ENCODE assay signal across 9 mouse cellular contexts in the genomic region with DNA sequence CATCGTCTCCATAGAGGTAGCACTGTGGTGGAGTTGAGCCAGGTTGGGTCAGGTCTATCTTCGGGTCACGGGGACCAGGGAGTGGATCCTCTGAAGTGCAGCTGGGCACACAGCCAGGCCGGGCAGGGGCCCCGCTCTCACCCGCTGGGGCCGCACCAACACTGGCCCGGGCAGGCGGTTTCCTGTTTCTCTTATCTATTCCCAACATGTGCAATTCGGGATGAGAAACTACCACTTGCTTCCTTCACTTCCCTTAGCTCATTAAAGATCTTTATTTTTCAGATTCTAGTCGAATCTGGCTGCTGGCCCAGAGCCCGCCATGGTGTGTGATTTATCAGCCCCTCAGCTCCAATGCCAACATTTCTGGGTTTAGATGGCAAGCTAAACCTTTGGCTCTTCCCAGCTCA. TPM values are rescaled to one million over a fixed set of nuclear protein-coding genes. Genes with fewer than 3 reads are reported as not detected.
DNase-seq lines count a peak whose midpoint lies in the region; ATAC-seq and TF ChIP-seq lines count a peak whose summit lies in the region.
"Had no signal": no experiment of that assay in that cellular context is flagged by ENCODE, and none has a peak within 500 bp of the region (broad histone marks: within the 10 kb centered on the region; RNA-seq: fewer than 3 reads in every experiment).

No protein-coding gene starts in this region.

- no peaks in the 10 kb centered on the region for H3K9me3 ChIP-seq in kidney, postnatal 0 days (replicated peaks; ENCODE audit: low read length)
- no peaks in the 10 kb centered on the region for H3K9me3 ChIP-seq in megakaryocyte, embryonic 14.5 days

- no peak for TF ChIP-seq CTCF in kidney, postnatal 0 days (IDR thresholded peaks at IDR 0.05; ENCODE audit: low read depth)

- WGBS in kidney, postnatal 0 days = 57% methylated on average over 12 of the region's 12 CpGs

- intact Hi-C loops in gastrocnemius, postnatal 14 days (cut with DNase I; ENCODE audit: low total_unique reads) = no loop called here

- peak; percentile 13 for DNase-seq in gastrocnemius, postnatal 14 days
- no peak for DNase-seq in gastrocnemius, postnatal 25 days
- peak; percentile 5 to 9 for DNase-seq in heart, adult 9 months (ENCODE audit: low spot score in 2 of 2)
- DNase-seq in kidney, postnatal 0 days (ENCODE audit: low spot score) = peak; percentile 49
- no peak for DNase-seq in frontal cortex, postnatal 36 days (ENCODE audit: low spot score in 2 of 2)
- no peak for DNase-seq in frontal cortex, postnatal 14 days (ENCODE audit: low spot score in 2 of 2)
- DNase-seq: midbrain, embryonic 14.5 days had no signal

- ATAC-seq in kidney, postnatal 0 days (replicated peaks; ENCODE audit: low FRiP score, low read depth) = no peak; the same call in 1 of the 2 replicates
- no peak for ATAC-seq in inflammation-experienced regulatory T-cells, adult 6 months

- no peaks in the 10 kb centered on the region for H3K4me1 ChIP-seq in kidney, postnatal 0 days (replicated peaks; ENCODE audit: insufficient read depth, low read length)
- H3K4me1 ChIP-seq in megakaryocyte, embryonic 14.5 days = peaks cover 33% of the 10 kb centered on the region

- no peaks in the 10 kb centered on the region for H3K27me3 ChIP-seq in kidney, postnatal 0 days (ENCODE audit: insufficient read depth, low read length)
- peaks cover 79% of the 10 kb centered on the region for H3K27me3 ChIP-seq in megakaryocyte, embryonic 14.5 days (replicated peaks)

- H3K36me3 ChIP-seq in kidney, postnatal 0 days (ENCODE audit: insufficient read depth, low read length) = no peaks in the 10 kb centered on the region
- H3K36me3 ChIP-seq in megakaryocyte, embryonic 14.5 days (replicated peaks; ENCODE audit: low read length) = no peaks in the 10 kb centered on the region

- H3K27ac ChIP-seq in kidney, postnatal 0 days = no peak overlapping the region

- no peak overlapping the region for H3K4me2 ChIP-seq in kidney, postnatal 0 days (ENCODE audit: low read length)

- H3K9ac ChIP-seq in kidney, postnatal 0 days (ENCODE audit: low read depth, low read length) = no peak overlapping the region

- no peak overlapping the region for H3K4me3 ChIP-seq in kidney, postnatal 0 days (replicated peaks; ENCODE audit: low read depth, low read length)
- peak overlapping the region; percentile 64 for H3K4me3 ChIP-seq in megakaryocyte, embryonic 14.5 days (replicated peaks)

RNA-seq across cellular contexts. Expression of gene Gm17581, which starts 7.3 kb away (rescaled TPM):
- total RNA-seq in gastrocnemius, postnatal 14 days (2021) = not detected
- total RNA-seq in gastrocnemius, postnatal 25 days (2021) = not detected
- polyA plus RNA-seq in kidney, postnatal 0 days (2015; fragmentation: Nextera tagmentation; extraction: Ambion mirVana) = not detected in 2 replicates
- polyA plus RNA-seq in megakaryocyte, embryonic 14.5 days (2012; ENCODE audit: insufficient read depth, low replicate concordance) = not detected in 2 replicates
- polyA plus RNA-seq in inflammation-experienced regulatory T-cells, adult 6 months (2017; shearing (Covaris generic)) = not detected
- polyA plus RNA-seq: midbrain, embryonic 14.5 days had no signal

RNA-seq across cellular contexts. Expression of gene Procr, which starts 8.0 kb away (rescaled TPM):
- 10 to 100 TPM; 10.3 to 12.7 TPM for total RNA-seq in gastrocnemius, postnatal 14 days (2021)
- total RNA-seq in gastrocnemius, postnatal 25 days (2021) = 10 to 100 TPM in 1 of 2 experiments, 1 to 10 TPM in 1; 5.9 to 12.4 TPM
- polyA plus RNA-seq in kidney, postnatal 0 days (2015; fragmentation: Nextera tagmentation; extraction: Ambion mirVana) = 6.9 and 7.6 TPM in 2 replicates
- polyA plus RNA-seq in megakaryocyte, embryonic 14.5 days (2012; ENCODE audit: insufficient read depth, low replicate concordance) = 1.1 TPM in 1 of 2 replicates, not detected in the other
- under 1 TPM in 1 of 3 experiments, not detected in 2; 0.23 TPM for polyA plus RNA-seq in inflammation-experienced regulatory T-cells, adult 6 months (2017; shearing (Covaris generic))

RNA-seq across cellular contexts. Expression of gene Edem2, which starts 13.7 kb away (rescaled TPM):
- 1 to 10 TPM; 6.0 to 6.2 TPM for total RNA-seq in gastrocnemius, postnatal 14 days (2021)
- 1 to 10 TPM; 3.9 to 5.0 TPM for total RNA-seq in gastrocnemius, postnatal 25 days (2021)
- 36.4 and 38.1 TPM in 2 replicates for polyA plus RNA-seq in kidney, postnatal 0 days (2015; fragmentation: Nextera tagmentation; extraction: Ambion mirVana)
- 90.3 and 158 TPM in 2 replicates for polyA plus RNA-seq in megakaryocyte, embryonic 14.5 days (2012; ENCODE audit: insufficient read depth, low replicate concordance)
- 10 to 100 TPM; 38.5 to 41.2 (median 39.8) TPM for polyA plus RNA-seq in inflammation-experienced regulatory T-cells, adult 6 months (2017; shearing (Covaris generic))

RNA-seq across cellular contexts. Expression of gene Mmp24, which starts 32.2 kb away (rescaled TPM):
- total RNA-seq in gastrocnemius, postnatal 14 days (2021) = under 1 TPM in 1 of 2 experiments, not detected in 1; 0.08 TPM
- total RNA-seq in gastrocnemius, postnatal 25 days (2021) = not detected
- 0.03 and 0.08 TPM in 2 replicates for polyA plus RNA-seq in kidney, postnatal 0 days (2015; fragmentation: Nextera tagmentation; extraction: Ambion mirVana)
- not detected in 2 replicates for polyA plus RNA-seq in megakaryocyte, embryonic 14.5 days (2012; ENCODE audit: insufficient read depth, low replicate concordance)
- not detected for polyA plus RNA-seq in inflammation-experienced regulatory T-cells, adult 6 months (2017; shearing (Covaris generic))

RNA-seq across cellular contexts. Expression of gene Trpc4ap, which starts 50.8 kb away (rescaled TPM):
- total RNA-seq in gastrocnemius, postnatal 14 days (2021) = 10 to 100 TPM; 77.6 to 84.1 TPM
- 10 to 100 TPM; 84.3 to 86.1 TPM for total RNA-seq in gastrocnemius, postnatal 25 days (2021)
- 100 and 102 TPM in 2 replicates for polyA plus RNA-seq in kidney, postnatal 0 days (2015; fragmentation: Nextera tagmentation; extraction: Ambion mirVana)
- 80.8 and 188 TPM in 2 replicates for polyA plus RNA-seq in megakaryocyte, embryonic 14.5 days (2012; ENCODE audit: insufficient read depth, low replicate concordance)
- 10 to 100 TPM; 38.5 to 56.7 (median 43.8) TPM for polyA plus RNA-seq in inflammation-experienced regulatory T-cells, adult 6 months (2017; shearing (Covaris generic))

Comparison
In these comparisons a context has a peak if more than half of its experiments do, and no peak if none do; other contexts are left out.
1. DNase-seq: peak in gastrocnemius, postnatal 14 days (single experiment), heart, adult 9 months (2 of 2) and kidney, postnatal 0 days (single experiment); none in gastrocnemius, postnatal 25 days (single experiment), frontal cortex, postnatal 36 days (0 of 2) and frontal cortex, postnatal 14 days (0 of 2).